Mouse (Mus musculus) G1E (cell line): Measurements from ENCODE around the gene Neb.

Experiments
- CTCF ChIP-seq: IDR thresholded peaks from 2 replicates; pipeline ENCODE4 v1.5.1; 2012; ENCODE audit warnings: low read depth, low read length, inconsistent platforms, mixed read lengths
- GATA2 ChIP-seq: IDR thresholded peaks from 2 replicates; pipeline ENCODE4 v1.6.1; 2012; ENCODE audit warnings: low read depth, low read length, inconsistent platforms, borderline replicate concordance
- POLR2AphosphoS5 ChIP-seq: IDR thresholded peaks from 2 replicates; pipeline ENCODE4 v1.6.1; 2012; ENCODE audit warnings: low read depth, low read length, inconsistent platforms; ENCODE audit not compliant: insufficient replicate concordance
- TAL1 ChIP-seq: conservative IDR thresholded peaks from 2 replicates; pipeline ENCODE4 v1.6.1; 2012; ENCODE audit warnings: low read depth, low read length, inconsistent platforms, mixed read lengths

GRCm38 (mm10) chr2:52327244-52327815 is 50.9 kb downstream of the Neb start:
- no peak for TF ChIP-seq GATA2
- TF ChIP-seq TAL1, result no peak
- TF ChIP-seq POLR2AphosphoS5, result no peak
- no peak for TF ChIP-seq CTCF
